Comparison of ENCODE assay signal across 28 mouse cellular contexts in the genomic region with DNA sequence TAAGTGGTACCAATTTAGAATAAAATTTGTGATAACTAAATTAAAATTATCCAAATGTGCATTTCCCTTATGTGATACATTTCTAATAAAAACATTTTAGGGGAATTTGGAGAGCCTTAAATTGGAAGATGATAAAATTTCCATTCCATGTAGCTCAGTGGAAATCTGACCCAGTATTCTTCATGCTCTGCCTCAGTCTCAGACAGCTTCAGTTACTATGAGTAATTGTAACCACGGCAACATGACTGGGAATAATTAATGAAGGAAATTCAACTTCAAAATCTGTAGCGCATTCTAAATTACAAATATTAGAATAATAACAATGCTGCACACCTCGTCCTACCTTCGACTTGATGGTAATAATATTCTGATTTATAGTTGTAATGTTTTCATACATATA.
DNase-seq lines count a peak whose midpoint lies in the region; ATAC-seq and TF ChIP-seq lines count a peak whose summit lies in the region.
"Had no signal": no experiment of that assay in that cellular context is flagged by ENCODE, and none has a peak within 500 bp of the region (broad histone marks: within the 10 kb centered on the region; RNA-seq: fewer than 3 reads in every experiment).

No protein-coding gene starts in this region.

- no peak overlapping the region for H3K9ac ChIP-seq in forebrain, embryonic 15.5 days (replicated peaks)
- H3K9ac ChIP-seq in forebrain, embryonic 12.5 days: no peak overlapping the region
- H3K9ac ChIP-seq in midbrain, embryonic 14.5 days (replicated peaks; ENCODE audit: low read length): no peak overlapping the region
- H3K9ac ChIP-seq in midbrain, embryonic 11.5 days (ENCODE audit: low read length): no peak overlapping the region
- no peak overlapping the region for H3K9ac ChIP-seq in embryonic facial prominence, embryonic 14.5 days (ENCODE audit: low read depth, low read length)
- H3K9ac ChIP-seq in midbrain, postnatal 0 days (replicated peaks; ENCODE audit: low read length, poor library complexity, severe bottlenecking): no peak overlapping the region
- H3K9ac ChIP-seq: embryonic facial prominence, embryonic 15.5 days; heart, embryonic 15.5 days; limb, embryonic 13.5 days; neural tube, embryonic 13.5 days; stomach, embryonic 15.5 days had no signal

- no peak overlapping the region for H3K27ac ChIP-seq in forebrain, embryonic 15.5 days (replicated peaks)
- H3K27ac ChIP-seq in forebrain, embryonic 12.5 days: no peak overlapping the region
- H3K27ac ChIP-seq in midbrain, embryonic 14.5 days (replicated peaks; ENCODE audit: low read depth, low read length): no peak overlapping the region
- no peak overlapping the region for H3K27ac ChIP-seq in midbrain, embryonic 11.5 days (ENCODE audit: low read depth, low read length)
- H3K27ac ChIP-seq in embryonic facial prominence, embryonic 14.5 days (replicated peaks; ENCODE audit: low read depth, low read length): no peak overlapping the region
- no peak overlapping the region for H3K27ac ChIP-seq in midbrain, postnatal 0 days (ENCODE audit: low read depth, low read length)
- H3K27ac ChIP-seq: embryonic facial prominence, embryonic 15.5 days; heart, embryonic 10.5 days; heart, embryonic 15.5 days; limb, embryonic 13.5 days; neural tube, embryonic 13.5 days; stomach, embryonic 15.5 days had no signal

- no peak for TF ChIP-seq CTCF in midbrain, postnatal 0 days (IDR thresholded peaks at IDR 0.05)
- no peak for TF ChIP-seq CTCF in lung, adult 2 months (IDR thresholded peaks at IDR 0.05; ENCODE audit: insufficient read depth, low read length)

- no peak overlapping the region for H3K4me3 ChIP-seq in forebrain, embryonic 15.5 days
- H3K4me3 ChIP-seq in forebrain, embryonic 12.5 days (replicated peaks): no peak overlapping the region
- H3K4me3 ChIP-seq in midbrain, embryonic 14.5 days (replicated peaks; ENCODE audit: low read depth, low read length): no peak overlapping the region
- H3K4me3 ChIP-seq in midbrain, embryonic 11.5 days (ENCODE audit: low read depth, low read length): no peak overlapping the region
- H3K4me3 ChIP-seq in embryonic facial prominence, embryonic 14.5 days (ENCODE audit: low read depth, low read length): no peak overlapping the region
- no peak overlapping the region for H3K4me3 ChIP-seq in midbrain, postnatal 0 days (ENCODE audit: low read depth, low read length)
- no peak overlapping the region for H3K4me3 ChIP-seq in lung, adult 2 months (replicated peaks; ENCODE audit: extremely low read depth, low read depth, low read length)
- H3K4me3 ChIP-seq: embryonic facial prominence, embryonic 15.5 days; heart, embryonic 10.5 days; heart, embryonic 15.5 days; limb, embryonic 13.5 days; neural tube, embryonic 13.5 days; stomach, embryonic 15.5 days had no signal

- H3K36me3 ChIP-seq in forebrain, embryonic 15.5 days: no peaks in the 10 kb centered on the region
- H3K36me3 ChIP-seq in forebrain, embryonic 12.5 days (replicated peaks): no peaks in the 10 kb centered on the region
- no peaks in the 10 kb centered on the region for H3K36me3 ChIP-seq in midbrain, embryonic 14.5 days (ENCODE audit: control insufficient read depth, insufficient read depth, low read length)
- H3K36me3 ChIP-seq in midbrain, embryonic 11.5 days (ENCODE audit: control insufficient read depth, insufficient read depth, low read length): no peaks in the 10 kb centered on the region
- no peaks in the 10 kb centered on the region for H3K36me3 ChIP-seq in embryonic facial prominence, embryonic 14.5 days (ENCODE audit: control insufficient read depth, insufficient read depth, low read length)
- no peaks in the 10 kb centered on the region for H3K36me3 ChIP-seq in midbrain, postnatal 0 days (ENCODE audit: insufficient read depth, low read length)
- H3K36me3 ChIP-seq: embryonic facial prominence, embryonic 15.5 days; heart, embryonic 10.5 days; heart, embryonic 15.5 days; limb, embryonic 13.5 days; neural tube, embryonic 13.5 days; stomach, embryonic 15.5 days had no signal

- no peaks in the 10 kb centered on the region for H3K4me1 ChIP-seq in forebrain, embryonic 15.5 days
- H3K4me1 ChIP-seq in forebrain, embryonic 12.5 days: no peaks in the 10 kb centered on the region
- no peaks in the 10 kb centered on the region for H3K4me1 ChIP-seq in midbrain, embryonic 14.5 days (ENCODE audit: control insufficient read depth, insufficient read depth, low read length)
- H3K4me1 ChIP-seq in midbrain, embryonic 11.5 days (ENCODE audit: control insufficient read depth, insufficient read depth, low read length): no peaks in the 10 kb centered on the region
- no peaks in the 10 kb centered on the region for H3K4me1 ChIP-seq in embryonic facial prominence, embryonic 14.5 days (ENCODE audit: control insufficient read depth, insufficient read depth, low read length)
- no peaks in the 10 kb centered on the region for H3K4me1 ChIP-seq in midbrain, postnatal 0 days (ENCODE audit: insufficient read depth, low read length)
- H3K4me1 ChIP-seq in lung, adult 2 months (ENCODE audit: control insufficient read depth, insufficient read depth, low read length): no peaks in the 10 kb centered on the region
- H3K4me1 ChIP-seq: embryonic facial prominence, embryonic 15.5 days; limb, embryonic 13.5 days; neural tube, embryonic 13.5 days; stomach, embryonic 15.5 days had no signal

- no peaks in the 10 kb centered on the region for H3K27me3 ChIP-seq in forebrain, embryonic 15.5 days
- H3K27me3 ChIP-seq in forebrain, embryonic 12.5 days: no peaks in the 10 kb centered on the region
- H3K27me3 ChIP-seq in midbrain, embryonic 14.5 days (ENCODE audit: control insufficient read depth, insufficient read depth, low read length): no peaks in the 10 kb centered on the region
- H3K27me3 ChIP-seq in midbrain, embryonic 11.5 days (ENCODE audit: control insufficient read depth, insufficient read depth, low read length): no peaks in the 10 kb centered on the region
- no peaks in the 10 kb centered on the region for H3K27me3 ChIP-seq in embryonic facial prominence, embryonic 14.5 days (replicated peaks; ENCODE audit: control insufficient read depth, insufficient read depth, low read length)
- H3K27me3 ChIP-seq in midbrain, postnatal 0 days (ENCODE audit: insufficient read depth, low read length): no peaks in the 10 kb centered on the region
- H3K27me3 ChIP-seq: embryonic facial prominence, embryonic 15.5 days; heart, embryonic 15.5 days; limb, embryonic 13.5 days; neural tube, embryonic 13.5 days; stomach, embryonic 15.5 days had no signal

- 73% methylated on average over 4 of the region's 4 CpGs for WGBS in forebrain, embryonic 15.5 days
- WGBS in forebrain, embryonic 12.5 days: 81% methylated on average over 4 of the region's 4 CpGs
- 69% methylated on average over 4 of the region's 4 CpGs for WGBS in midbrain, embryonic 14.5 days
- 92% methylated on average over 4 of the region's 4 CpGs for WGBS in midbrain, embryonic 11.5 days
- 58% methylated on average over 4 of the region's 4 CpGs for WGBS in embryonic facial prominence, embryonic 14.5 days
- 54% methylated on average over 4 of the region's 4 CpGs for WGBS in midbrain, postnatal 0 days
- WGBS in lung, adult 2 months: 84% methylated on average over 4 of the region's 4 CpGs

- no peaks in the 10 kb centered on the region for H3K9me3 ChIP-seq in forebrain, embryonic 15.5 days
- no peaks in the 10 kb centered on the region for H3K9me3 ChIP-seq in forebrain, embryonic 12.5 days
- no peaks in the 10 kb centered on the region for H3K9me3 ChIP-seq in midbrain, embryonic 14.5 days (ENCODE audit: control insufficient read depth, low read length)
- no peaks in the 10 kb centered on the region for H3K9me3 ChIP-seq in midbrain, embryonic 11.5 days (ENCODE audit: control insufficient read depth, low read length)
- H3K9me3 ChIP-seq in embryonic facial prominence, embryonic 14.5 days (ENCODE audit: control insufficient read depth, low read length): no peaks in the 10 kb centered on the region
- H3K9me3 ChIP-seq in midbrain, postnatal 0 days (ENCODE audit: low read length): no peaks in the 10 kb centered on the region
- H3K9me3 ChIP-seq: embryonic facial prominence, embryonic 15.5 days; heart, embryonic 10.5 days; heart, embryonic 15.5 days; limb, embryonic 13.5 days; neural tube, embryonic 13.5 days; stomach, embryonic 15.5 days had no signal

- peak; percentile 50 for DNase-seq in midbrain, embryonic 14.5 days
- no peak for DNase-seq in midbrain, embryonic 11.5 days (ENCODE audit: low spot score, missing footprints)
- DNase-seq in embryonic facial prominence, embryonic 14.5 days (ENCODE audit: low spot score): peak; percentile 1
- DNase-seq in midbrain, postnatal 0 days (ENCODE audit: low spot score): peak; percentile 14
- no peak for DNase-seq in lung, adult 2 months
- DNase-seq in heart, postnatal 36 days: no peak
- DNase-seq: adrenal gland, adult 2 months; adrenal gland, postnatal 36 days; B cell, adult 2 months; cerebellum, adult 8-10 months; cerebellum, postnatal 25 days; gastrocnemius, postnatal 25 days; heart, adult 11 months; heart, postnatal 4 days; kidney, adult 11 months; kidney, postnatal 25 days; lung, postnatal 36 days; right cerebral cortex, postnatal 25 days had no signal

- no peak overlapping the region for H3K4me2 ChIP-seq in forebrain, embryonic 15.5 days (replicated peaks)
- no peak overlapping the region for H3K4me2 ChIP-seq in forebrain, embryonic 12.5 days
- H3K4me2 ChIP-seq in midbrain, embryonic 14.5 days (ENCODE audit: low read length): no peak overlapping the region
- no peak overlapping the region for H3K4me2 ChIP-seq in midbrain, embryonic 11.5 days
- no peak overlapping the region for H3K4me2 ChIP-seq in embryonic facial prominence, embryonic 14.5 days (ENCODE audit: low read depth, low read length)
- no peak overlapping the region for H3K4me2 ChIP-seq in midbrain, postnatal 0 days (ENCODE audit: low read depth, low read length, poor library complexity, severe bottlenecking)
- H3K4me2 ChIP-seq: embryonic facial prominence, embryonic 15.5 days; heart, embryonic 15.5 days; limb, embryonic 13.5 days; liver, embryonic 11.5 days; neural tube, embryonic 13.5 days; stomach, embryonic 15.5 days had no signal

- intact Hi-C loops in heart, postnatal 36 days (cut with DNase I): no loop called here

- ATAC-seq in forebrain, embryonic 15.5 days (replicated peaks): 0 out of 2 replicates have a peak, but pooled peaks have one; percentile 48
- no peak for ATAC-seq in forebrain, embryonic 12.5 days (ENCODE audit: low FRiP score)
- ATAC-seq in midbrain, embryonic 14.5 days (ENCODE audit: low FRiP score, low TSS enrichment): no peak; the same call in 1 of the 2 replicates
- ATAC-seq in midbrain, embryonic 11.5 days (ENCODE audit: low FRiP score): no peak
- no peak for ATAC-seq in embryonic facial prominence, embryonic 14.5 days (ENCODE audit: low read depth)
- ATAC-seq in midbrain, postnatal 0 days (ENCODE audit: low FRiP score): 0 out of 2 replicates have a peak, but pooled peaks have one; percentile 54
- ATAC-seq: activated CD4-positive, CD25-positive, alpha-beta regulatory T cell, adult 4 months had no signal

- TF ChIP-seq POLR2A in lung, adult 2 months (IDR thresholded peaks at IDR 0.05; ENCODE audit: borderline replicate concordance, extremely low read depth, low read depth, low read length): no peak

Comparison
In these comparisons a context has a peak if more than half of its experiments do, and no peak if none do; other contexts are left out.
1. ATAC-seq: peak in forebrain, embryonic 15.5 days (single experiment) and midbrain, postnatal 0 days (single experiment); none in forebrain, embryonic 12.5 days (single experiment), midbrain, embryonic 14.5 days (single experiment), midbrain, embryonic 11.5 days (single experiment) and embryonic facial prominence, embryonic 14.5 days (single experiment).
2. DNase-seq: peak in midbrain, embryonic 14.5 days (single experiment), embryonic facial prominence, embryonic 14.5 days (single experiment) and midbrain, postnatal 0 days (single experiment); none in midbrain, embryonic 11.5 days (single experiment), lung, adult 2 months (single experiment) and heart, postnatal 36 days (0 of 2).